Mouse (Mus musculus) lung, adult 2 months (tissue): ENCODE data around the gene Aff4.

Source experiments
- CTCF ChIP-seq: fragments of 200-500 bp; IDR thresholded peaks from 2 replicates; pipeline ENCODE4 v1.5.1; 2011; ENCODE audit warnings: mild to moderate bottlenecking, low read length, control low read depth; ENCODE audit not compliant: insufficient read depth
- POLR2A ChIP-seq: fragments of 200-500 bp; IDR thresholded peaks from 2 replicates; pipeline ENCODE4 v1.6.1; 2011; ENCODE audit warnings: low read depth, mild to moderate bottlenecking, control low read depth, low read length, borderline replicate concordance; ENCODE audit errors: extremely low read depth

DNA sequence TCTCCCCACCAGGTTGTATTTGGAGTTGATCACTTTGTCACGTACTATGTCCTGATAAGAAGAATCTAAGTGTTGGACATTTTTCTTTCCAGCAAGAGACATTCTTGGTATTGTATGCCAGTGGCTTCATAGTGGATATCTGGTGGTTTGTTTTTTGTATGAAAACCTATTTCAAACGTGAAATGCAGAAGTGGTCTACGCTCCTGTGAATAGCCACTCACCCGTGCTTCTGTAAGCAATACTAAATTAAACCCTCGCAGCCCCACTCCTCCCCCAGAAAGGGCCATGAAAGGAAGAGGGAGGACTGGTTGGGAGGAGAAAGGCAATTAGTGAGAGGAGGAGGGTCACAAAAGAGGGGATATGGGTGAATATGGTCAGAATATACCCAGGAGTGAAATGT is 7.9 kb upstream of the Aff4 start:
- TF ChIP-seq CTCF, result no peak
- no peak for TF ChIP-seq POLR2A
